Mouse (Mus musculus) heart, adult 2 months (tissue): ENCODE data around the gene Ushbp1. TPM values are rescaled to one million over a fixed set of nuclear protein-coding genes. Genes with fewer than 3 reads are reported as not detected.
"Not testable (repeated sequence)": the region's sequence is repeated elsewhere in the genome, so short reads cannot be mapped to it uniquely, and the experiment has no call there.

Source experiments
- DNase-seq, 2 experiments: peaks; one replicate each; pipeline ENCODE4 v3.0.0; 2021
- H3K27ac ChIP-seq: fragments of 200-600 bp; 2 replicates; pipeline ENCODE4 v1.8.1; 2022
- H3K27me3 ChIP-seq: fragments of 200-500 bp; 2 replicates; pipeline ENCODE4 v1.6.1; 2012; ENCODE audit warnings: mild to moderate bottlenecking, low read length, inconsistent platforms, mixed read lengths; ENCODE audit not compliant: control insufficient read depth, insufficient read depth
- H3K36me3 ChIP-seq: fragments of 200-500 bp; 2 replicates; pipeline ENCODE4 v1.6.1; 2012; ENCODE audit warnings: low read length, inconsistent platforms; ENCODE audit not compliant: control insufficient read depth, insufficient read depth
- H3K4me1 ChIP-seq: fragments of 200-500 bp; 2 replicates; pipeline ENCODE4 v1.6.1; 2011; ENCODE audit warnings: low read length; ENCODE audit not compliant: control insufficient read depth, insufficient read depth
- H3K4me3 ChIP-seq: fragments of 200-600 bp; 2 replicates; pipeline ENCODE4 v1.8.1; 2022
- H3K79me2 ChIP-seq: fragments of 200-500 bp; replicated peaks from 2 replicates; pipeline ENCODE4 v1.6.1; 2012; ENCODE audit warnings: mild to moderate bottlenecking, inconsistent platforms, low read length, moderate library complexity, mixed read lengths; ENCODE audit not compliant: control insufficient read depth, insufficient read depth
- H3K9ac ChIP-seq: fragments of 200-500 bp; 2 replicates; pipeline ENCODE4 v1.6.1; 2012; ENCODE audit warnings: low read depth, mild to moderate bottlenecking, control low read depth, inconsistent platforms, low read length, mixed read lengths
- CTCF ChIP-seq: fragments of 200-600 bp; IDR thresholded peaks from 2 replicates; pipeline ENCODE4 v1.8.1; 2022; ENCODE audit warnings: antibody characterized with exemption, mild to moderate bottlenecking, moderate library complexity
- EP300 ChIP-seq: fragments of 200-500 bp; IDR thresholded peaks from 2 replicates; pipeline ENCODE4 v1.6.1; 2011; ENCODE audit warnings: low read depth, low read length, control low read depth; ENCODE audit not compliant: insufficient read depth
- POLR2A ChIP-seq: fragments of 200-500 bp; IDR thresholded peaks from 2 replicates; pipeline ENCODE4 v1.6.1; 2011; ENCODE audit warnings: mild to moderate bottlenecking, low read depth, low read length, control low read depth; ENCODE audit not compliant: insufficient read depth
- WGBS: fragments of 180-500 bp; shearing (Covaris S2); methylation state at CpG from one replicate; pipeline ENCODE4 v1.1.7; 2018; 5-methylcytosine and 5-hydroxymethylcytosine counted together
- intact Hi-C: fragments of 180-260 bp; cut with DNase I; formaldehyde crosslinking; loops from one replicate; pipeline ENCODE4 v1.15.1; 2025
- long read RNA-seq: library from polyadenylated mRNA; stranded (forward); transcript quantifications from one replicate; pipeline ENCODE4 v2.0.0, GENCODE M21; 2021
- polyA plus RNA-seq: library from polyadenylated mRNA; depleted of rRNA; stranded (reverse); fragments of >200 nt; gene quantifications from 2 replicates; pipeline ENCODE4 v1.2.3, GENCODE M21; 2012; rRNA removed
- total RNA-seq, 2 experiments: library from RNA; stranded (reverse); gene quantifications; 2 replicates each; pipeline ENCODE4 v1.2.3; 2021

Ushbp1 gene
- 10 to 100 TPM; 22.9 to 23.9 TPM for total RNA-seq
- 71.7 and 72.2 TPM in 2 replicates for polyA plus RNA-seq
- long read RNA-seq, transcript Ushbp1-201 (13 exons, 2,438 nt): major isoform, 25 of 58 reads
- long read RNA-seq, partial matches to known transcripts: 12 of 58 reads
- long read RNA-seq, other reads (novel, unspliced or antisense): 20 of 58 reads

DNA sequence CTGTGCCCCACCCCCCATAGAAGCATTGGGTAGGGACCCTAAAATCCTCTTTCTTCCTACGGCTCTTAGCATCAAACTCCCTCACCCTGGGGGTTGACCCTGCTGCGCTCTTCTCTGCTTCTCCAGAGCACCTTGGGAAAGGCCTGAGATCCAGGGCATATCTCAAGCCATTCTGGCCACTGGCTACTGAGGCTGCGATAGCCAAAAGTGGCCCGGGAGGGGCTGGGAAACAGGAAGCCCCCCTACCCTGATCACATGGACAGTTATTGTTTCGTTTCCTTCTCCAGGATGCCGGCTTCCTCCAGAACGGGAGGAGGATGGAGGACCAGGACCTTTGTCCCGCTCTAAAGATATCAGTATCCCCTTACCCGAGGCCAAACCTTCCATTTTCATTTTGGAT lies at the start of gene Ushbp1:
Gene Ushbp1 (minus strand): TSS at position 174 of the 400 bp plus-strand sequence.
- peak; percentile 98 for TF ChIP-seq POLR2A
- no peak for TF ChIP-seq CTCF
- TF ChIP-seq EP300: peak; percentile 93

GRCm38 (mm10) chr8:71445096-71445495 lies 49.5 kb upstream of the Ushbp1 start:
- H3K27me3 ChIP-seq: no peaks in the 10 kb centered on the region
- DNase-seq: no peak
- H3K9ac ChIP-seq: no peak overlapping the region
- H3K4me3 ChIP-seq: no peak overlapping the region
- no peaks in the 10 kb centered on the region for H3K36me3 ChIP-seq
- no peaks in the 10 kb centered on the region for H3K4me1 ChIP-seq
- no peak overlapping the region for H3K27ac ChIP-seq
- no peaks in the 10 kb centered on the region for H3K79me2 ChIP-seq
- 70% methylated on average over 7 of the region's 7 CpGs for WGBS
- intact Hi-C loops: no loop called here
- TF ChIP-seq POLR2A (no peak), CTCF (no peak), EP300 (no peak)

More for the DNA sequence above, at the start of gene Ushbp1:
- intact Hi-C loops: loop anchor here (5.0 kb wide), 1 partner anchor 823 kb away; no protein-coding TSS in a partner anchor
- no peaks in the 10 kb centered on the region for H3K27me3 ChIP-seq
- peak; percentile 77 to 80 for DNase-seq
- H3K79me2 ChIP-seq: no peaks in the 10 kb centered on the region; the same call in 1 of the 2 replicates
- peak within 1 kb of the TSS; percentile 81 for H3K4me3 ChIP-seq
- H3K27ac ChIP-seq: peak within 1 kb of the TSS; percentile 97
- H3K36me3 ChIP-seq: no peaks in the 10 kb centered on the region
- 53% methylated on average over 9 of the region's 9 CpGs for WGBS
- peaks cover 3% of the 10 kb centered on the region for H3K4me1 ChIP-seq
- peak within 1 kb of the TSS; percentile 81 for H3K9ac ChIP-seq

- no peak overlapping the region for H3K9ac ChIP-seq
- no peaks in the 10 kb centered on the region for H3K79me2 ChIP-seq
- intact Hi-C loops: loop anchor here (1.0 to 2.0 kb wide), 5 partner anchors 22 to 289 kb away; partner anchors contain the start of genes Abhd8 and Gtpbp3
- H3K36me3 ChIP-seq: no peaks in the 10 kb centered on the region
- under 1% methylated on average over 7 of the region's 7 CpGs for WGBS
- no peaks in the 10 kb centered on the region for H3K27me3 ChIP-seq
- H3K4me3 ChIP-seq: no peak overlapping the region
- no peak for DNase-seq
- H3K4me1 ChIP-seq: no peaks in the 10 kb centered on the region
- H3K27ac ChIP-seq: no peak overlapping the region
- TF ChIP-seq POLR2A: no peak
- no peak for TF ChIP-seq EP300
- TF ChIP-seq CTCF: peak; percentile 91
These were observed 45.8 kb upstream of the Ushbp1 start for GRCm38 (mm10) chr8:71441404-71441803.

DNA sequence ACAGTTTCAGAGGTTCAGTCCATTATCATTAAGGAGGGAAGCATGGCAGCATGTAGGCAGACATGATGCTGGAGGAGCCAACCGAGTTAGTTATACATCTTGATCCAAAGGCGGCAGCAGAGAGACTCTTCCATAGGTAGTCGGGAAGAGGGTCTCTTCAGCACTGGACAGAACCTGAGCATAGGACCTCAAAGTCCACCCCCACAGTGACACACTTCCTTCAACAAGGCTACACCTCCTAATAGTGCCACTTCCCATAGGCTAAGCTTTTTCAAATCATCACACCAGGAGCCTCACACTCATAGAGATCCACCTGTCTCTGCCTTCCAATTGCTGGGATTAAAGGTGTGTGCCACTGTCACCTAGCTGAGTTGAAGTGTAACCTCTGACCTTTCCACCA lies 41.4 kb upstream of the Ushbp1 start:
- no peaks in the 10 kb centered on the region for H3K79me2 ChIP-seq
- intact Hi-C loops: no loop called here
- H3K27ac ChIP-seq: no peak overlapping the region
- H3K36me3 ChIP-seq: no peaks in the 10 kb centered on the region
- H3K4me1 ChIP-seq: no peaks in the 10 kb centered on the region
- H3K9ac ChIP-seq: no peak overlapping the region
- no peak for DNase-seq
- TF ChIP-seq CTCF (no peak), POLR2A (no peak), EP300 (no peak)
- H3K4me3 ChIP-seq: no peak overlapping the region
- H3K27me3 ChIP-seq: no peaks in the 10 kb centered on the region
- WGBS: 55% methylated on average over 3 of the region's 3 CpGs

- H3K4me1 ChIP-seq, DNase-seq, H3K36me3 ChIP-seq, H3K27ac ChIP-seq, H3K79me2 ChIP-seq, H3K27me3 ChIP-seq, H3K9ac ChIP-seq, H3K4me3 ChIP-seq, intact Hi-C loops: not testable (repeated sequence)
- 76% methylated on average over 1 of the region's 1 CpGs for WGBS
These were observed 37.3 kb upstream of the Ushbp1 start for GRCm38 (mm10) chr8:71432935-71433334.

DNA sequence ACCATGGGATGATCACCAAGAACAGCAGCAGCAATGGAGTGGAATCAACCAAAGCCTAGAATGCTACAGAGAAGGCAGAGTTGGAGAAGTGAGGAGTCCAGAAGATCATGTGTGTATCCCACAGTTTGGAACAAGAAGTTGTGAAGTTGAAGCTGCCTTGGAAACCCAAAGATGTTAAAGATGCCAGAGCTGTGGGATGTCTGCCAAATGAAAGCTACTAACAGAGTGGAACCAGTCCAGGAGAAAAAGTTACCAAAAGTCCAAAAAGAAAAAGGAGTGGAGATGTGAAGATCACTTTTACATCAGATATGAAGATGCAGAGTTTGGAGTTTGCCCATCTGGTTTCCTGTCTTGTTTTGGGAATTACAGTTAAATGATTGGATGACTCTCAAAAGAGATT lies 26.5 kb upstream of the Ushbp1 start:
- TF ChIP-seq POLR2A: no peak
- TF ChIP-seq CTCF: no peak
- TF ChIP-seq EP300: no peak
- DNase-seq: no peak
- no peaks in the 10 kb centered on the region for H3K36me3 ChIP-seq

More for the DNA sequence above, 26.5 kb upstream of the Ushbp1 start:
- Histone ChIP-seq H3K27me3 (no peaks in the 10 kb centered on the region), H3K9ac (no peak overlapping the region), H3K4me1 (no peaks in the 10 kb centered on the region), H3K27ac (no peak overlapping the region), H3K4me3 (no peak overlapping the region), H3K79me2 (no peaks in the 10 kb centered on the region)
- intact Hi-C loops: no loop called here
